Mouse (Mus musculus) left cerebral cortex, postnatal 4 days (tissue): ENCODE measurements at regions not wholly inside any gene's neighbourhood (a gene's known extent, or its start where the extent isn't known, plus 50 kb on each side); places are given as distances from the start of the nearest gene placed in this dataset.

Experiments used
- DNase-seq: peaks from one replicate; pipeline ENCODE4 v3.0.0-alpha.2; 2022
- intact Hi-C: fragments of 180-260 bp; cut with DNase I; formaldehyde crosslinking; loops from one replicate; pipeline ENCODE4 v1.15.1; 2025

DNA sequence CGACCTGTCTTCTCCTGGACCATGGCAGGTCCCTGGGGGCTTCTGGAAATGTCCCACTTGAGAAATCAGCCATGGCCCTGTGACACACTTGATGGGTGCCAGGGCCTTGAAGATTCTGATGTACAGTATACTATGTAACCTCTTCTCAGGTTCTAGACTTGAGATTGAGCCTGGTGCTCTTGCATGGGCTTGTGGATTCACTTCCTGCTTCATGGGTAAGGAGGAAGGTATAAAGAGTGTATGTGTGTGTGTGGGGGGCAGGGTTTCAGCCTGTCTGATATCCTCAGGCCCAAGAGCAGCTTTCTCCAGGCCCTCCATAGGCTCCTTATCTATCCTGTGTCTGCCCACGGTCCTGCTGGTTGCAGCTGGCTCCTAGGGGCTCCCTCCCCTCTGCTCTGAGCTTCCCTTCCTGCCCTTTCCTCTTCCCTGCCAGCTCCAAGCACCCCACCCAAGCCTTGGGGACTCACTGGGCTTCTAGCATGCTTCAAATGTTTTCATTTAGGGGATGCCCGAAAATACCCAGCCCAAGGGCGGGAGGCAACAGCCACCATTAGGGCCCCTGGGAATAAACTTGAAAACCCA, 61.9 kb upstream of the Ccnd1 start:
- intact Hi-C loops: no loop called here

DNA sequence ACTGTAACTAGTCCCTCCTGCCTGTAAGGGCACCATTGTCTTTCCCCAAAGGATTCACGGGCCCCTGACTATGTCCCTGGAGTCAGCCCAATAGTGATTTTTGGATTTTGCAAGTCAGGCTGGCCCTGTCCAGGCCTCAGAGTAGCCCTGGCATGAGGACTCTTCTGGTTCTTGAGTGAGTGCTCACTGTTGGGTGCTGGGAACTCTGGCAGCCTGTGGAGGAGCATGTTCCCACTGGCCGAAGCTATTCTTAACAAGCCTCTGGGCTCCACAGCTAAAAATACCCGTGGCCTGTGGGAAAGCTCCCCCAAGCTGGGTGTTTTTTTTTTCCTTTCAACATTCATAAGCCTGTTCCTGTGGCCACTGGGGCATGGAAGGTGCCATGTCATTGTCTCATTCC, 60.0 kb upstream of the Ccnd1 start:
- DNase-seq: no peak
- intact Hi-C loops: no loop called here

More for the DNA sequence above, 61.9 kb upstream of the Ccnd1 start:
- no peak for DNase-seq

DNA sequence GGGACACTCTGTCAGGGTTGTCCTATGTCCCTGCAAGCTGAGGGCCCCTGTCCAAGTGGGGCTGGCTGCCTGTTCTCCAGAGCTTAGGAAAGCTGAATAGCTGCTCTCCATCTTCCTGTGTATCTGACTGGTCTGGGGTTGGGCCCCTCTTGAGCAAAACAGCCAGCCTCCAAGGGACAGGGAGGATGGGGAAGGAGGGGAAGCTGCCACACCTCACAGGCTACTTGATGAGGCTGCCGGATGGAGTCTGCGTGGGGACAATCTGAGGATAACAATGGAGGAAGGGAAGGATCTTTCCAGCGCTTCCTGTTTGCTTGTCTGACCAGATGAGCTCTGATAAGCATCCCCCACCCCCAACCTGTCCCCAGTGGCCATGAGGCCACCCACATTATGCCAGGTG, 57.1 kb upstream of the Ccnd1 start:
- intact Hi-C loops: no loop called here
- DNase-seq: no peak

DNA sequence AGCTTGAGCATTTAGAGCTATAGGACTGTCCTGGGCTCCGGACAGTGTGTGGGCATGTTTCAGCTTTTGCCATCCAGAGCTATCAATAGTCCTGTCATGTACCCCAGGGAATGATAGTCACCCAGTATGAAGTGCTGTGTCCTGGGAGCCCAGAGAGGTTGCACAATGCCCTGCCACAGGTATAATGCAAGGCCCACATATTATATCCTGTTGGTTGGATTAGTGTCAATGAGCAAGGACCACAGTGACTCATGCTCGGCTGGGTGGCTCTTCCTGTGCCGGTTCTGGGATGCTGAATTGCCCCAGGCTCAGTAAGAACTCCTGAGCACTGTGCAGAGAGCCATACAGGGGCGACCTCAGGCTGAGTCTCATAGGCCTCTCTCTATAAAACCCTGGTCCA, 54.5 kb upstream of the Ccnd1 start:
- intact Hi-C loops: no loop called here

DNA sequence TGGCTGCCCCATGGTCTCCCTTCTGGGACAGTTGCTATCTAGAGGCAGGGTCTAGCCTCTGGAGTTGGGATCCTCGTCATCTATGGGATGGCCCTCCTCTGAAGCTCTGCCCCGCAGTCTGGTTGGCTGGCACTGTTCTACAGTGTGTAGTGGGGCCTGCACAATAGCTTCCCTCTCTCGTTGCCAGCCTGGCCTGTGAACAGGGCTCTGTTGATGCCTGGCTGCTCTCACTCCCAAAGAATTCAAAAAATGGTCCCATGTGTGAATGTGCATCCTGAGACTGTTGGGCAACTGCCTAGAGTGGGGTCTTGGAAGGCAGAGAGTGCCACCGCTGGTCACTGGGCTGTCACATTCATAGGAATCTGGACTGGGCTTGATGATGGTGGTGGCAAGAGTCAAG, 53.8 kb upstream of the Ccnd1 start:
- intact Hi-C loops: no loop called here
- no peak for DNase-seq

More for the DNA sequence above, 54.5 kb upstream of the Ccnd1 start:
- no peak for DNase-seq

DNA sequence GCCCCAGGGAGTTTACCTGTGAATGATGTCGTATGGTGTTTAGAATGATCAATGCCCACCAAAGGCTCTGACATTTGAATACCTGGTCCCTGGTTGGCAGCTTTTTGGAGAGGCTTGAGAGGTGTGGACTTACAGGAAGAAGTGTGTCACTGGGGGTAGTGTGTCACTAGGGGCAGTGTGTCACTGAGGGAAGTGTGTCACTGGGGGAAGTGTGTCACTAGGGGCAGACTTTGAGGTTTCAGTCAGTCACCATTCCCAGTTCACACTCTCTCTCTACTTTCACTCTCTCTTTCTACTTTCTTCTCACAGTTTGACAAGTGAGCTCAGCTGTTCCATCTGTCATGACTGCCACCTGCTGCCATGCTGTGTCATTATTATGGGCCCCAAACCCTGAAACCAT, 52.0 kb upstream of the Ccnd1 start:
- no peak for DNase-seq
- intact Hi-C loops: no loop called here
